Mouse (Mus musculus) forebrain, postnatal 0 days (tissue): ENCODE measurements around the gene Ccdc78. TPM values are rescaled to one million over a fixed set of nuclear protein-coding genes. Genes with fewer than 3 reads are reported as not detected.
A peak's percentile ranks its signal among the peaks of the same experiment; 100 is the strongest.

Experiments
- ATAC-seq: fragments of 200-750 bp; cut with Nextera tagmentation; 2 replicates; pipeline ENCODE4 v1.8.0; 2017; ENCODE audit warnings: mild to moderate bottlenecking, moderate library complexity
- DNase-seq: peaks from one replicate; pipeline ENCODE4 v3.0.0-alpha.2; 2015
- H3K27ac ChIP-seq: fragments of 300-500 bp; sonication (generic); 2 replicates; pipeline ENCODE4 v1.5.1; 2014; ENCODE audit warnings: low read depth, mild to moderate bottlenecking, antibody characterized with exemption, low read length, moderate library complexity, mixed read lengths
- H3K27me3 ChIP-seq: fragments of 300-500 bp; sonication (generic); 2 replicates; pipeline ENCODE4 v1.6.1; 2014; ENCODE audit warnings: mild to moderate bottlenecking, low read length, mixed read lengths; ENCODE audit not compliant: insufficient read depth
- H3K36me3 ChIP-seq: fragments of 300-500 bp; sonication (generic); 2 replicates; pipeline ENCODE4 v1.6.1; 2014; ENCODE audit warnings: mild to moderate bottlenecking, moderate library complexity; ENCODE audit not compliant: insufficient read depth
- H3K4me1 ChIP-seq: fragments of 300-500 bp; sonication (generic); 2 replicates; pipeline ENCODE4 v1.6.1; 2014; ENCODE audit warnings: antibody characterized with exemption; ENCODE audit not compliant: insufficient read depth
- H3K4me2 ChIP-seq: fragments of 300-500 bp; sonication (generic); 2 replicates; pipeline ENCODE4 v1.6.1; 2014; ENCODE audit warnings: low read depth, mild to moderate bottlenecking, moderate library complexity
- H3K4me3 ChIP-seq: fragments of 300-500 bp; sonication (generic); 2 replicates; pipeline ENCODE4 v1.5.1; 2014; ENCODE audit warnings: low read depth, low read length, mixed read lengths
- H3K9ac ChIP-seq: fragments of 300-500 bp; sonication (generic); 2 replicates; pipeline ENCODE4 v1.6.1; 2014; ENCODE audit warnings: mild to moderate bottlenecking
- H3K9me3 ChIP-seq: fragments of 300-500 bp; sonication (generic); 2 replicates; pipeline ENCODE4 v1.6.1; 2016; ENCODE audit warnings: low read length
- CTCF ChIP-seq: sonication (generic); IDR thresholded peaks from 2 replicates; pipeline ENCODE4 v1.5.1; 2016; ENCODE audit warnings: antibody characterized with exemption, control low read depth, low read depth
- WGBS: fragments of 180-500 bp; shearing (Covaris S2); extraction: QIAGEN DNeasy Blood & Tissue Kit; methylation state at CpG from one replicate; pipeline ENCODE4 v1.1.7; 2014; 5-methylcytosine and 5-hydroxymethylcytosine counted together
- polyA plus RNA-seq: library from polyadenylated mRNA; unstranded; fragments of >200 nt; fragmentation: Nextera tagmentation; extraction: Ambion mirVana; gene quantifications from 2 replicates; pipeline ENCODE4 v1.2.1, GENCODE M21; 2015
- total RNA-seq: library from RNA; depleted of rRNA; stranded (reverse); fragments of >200 nt; gene quantifications from 2 replicates; pipeline ENCODE4 v1.2.3, GENCODE M21; 2014

The Ccdc78 gene
- total and polyA plus RNA-seq, 2 experiments from 2014 or later: 0.36 TPM; not detected in 1

GRCm38 (mm10) chr17:25824362-25825142 is 38.2 kb downstream of the Ccdc78 start:
- DNase-seq (no peak), ATAC-seq (no peak)
- H3K4me2 ChIP-seq: peak overlapping the region; percentile 96
- H3K9ac ChIP-seq: no peak overlapping the region
- H3K27ac ChIP-seq: no peak overlapping the region
- TF ChIP-seq CTCF: no peak
- 73% methylated on average over 17 of the region's 17 CpGs for WGBS
- H3K4me1 ChIP-seq: peaks cover 18% of the 10 kb centered on the region
- H3K4me3 ChIP-seq: peak overlapping the region; percentile 52; the same call in 1 of the 2 replicates
- no peaks in the 10 kb centered on the region for H3K9me3 ChIP-seq
- H3K27me3 ChIP-seq: no peaks in the 10 kb centered on the region
- peaks cover 28% of the 10 kb centered on the region for H3K36me3 ChIP-seq

- H3K4me2 ChIP-seq: no peak overlapping the region
- no peak overlapping the region for H3K9ac ChIP-seq
- H3K9me3 ChIP-seq: no peaks in the 10 kb centered on the region
- ATAC-seq (no peak), DNase-seq (no peak)
- WGBS: 87% methylated on average over 6 of the region's 6 CpGs
- H3K36me3 ChIP-seq: peaks cover 27% of the 10 kb centered on the region
- H3K4me3 ChIP-seq: no peak overlapping the region
- H3K4me1 ChIP-seq: peaks cover 24% of the 10 kb centered on the region
- no peak overlapping the region for H3K27ac ChIP-seq
- no peaks in the 10 kb centered on the region for H3K27me3 ChIP-seq
- no peak for TF ChIP-seq CTCF
These were observed 38.9 kb downstream of the Ccdc78 start for GRCm38 (mm10) chr17:25825311-25825710.

- H3K4me3 ChIP-seq: no peak overlapping the region
- H3K36me3 ChIP-seq: peaks cover 33% of the 10 kb centered on the region
- ATAC-seq (no peak), DNase-seq (no peak)
- no peak for TF ChIP-seq CTCF
- H3K27ac ChIP-seq: no peak overlapping the region
- no peaks in the 10 kb centered on the region for H3K9me3 ChIP-seq
- no peaks in the 10 kb centered on the region for H3K27me3 ChIP-seq
- H3K4me2 ChIP-seq: no peak overlapping the region
- WGBS: 95% methylated on average over 27 of the region's 27 CpGs
- peaks cover 24% of the 10 kb centered on the region for H3K4me1 ChIP-seq
- no peak overlapping the region for H3K9ac ChIP-seq
These were observed 39.7 kb downstream of the Ccdc78 start for GRCm38 (mm10) chr17:25825984-25826570.

DNA sequence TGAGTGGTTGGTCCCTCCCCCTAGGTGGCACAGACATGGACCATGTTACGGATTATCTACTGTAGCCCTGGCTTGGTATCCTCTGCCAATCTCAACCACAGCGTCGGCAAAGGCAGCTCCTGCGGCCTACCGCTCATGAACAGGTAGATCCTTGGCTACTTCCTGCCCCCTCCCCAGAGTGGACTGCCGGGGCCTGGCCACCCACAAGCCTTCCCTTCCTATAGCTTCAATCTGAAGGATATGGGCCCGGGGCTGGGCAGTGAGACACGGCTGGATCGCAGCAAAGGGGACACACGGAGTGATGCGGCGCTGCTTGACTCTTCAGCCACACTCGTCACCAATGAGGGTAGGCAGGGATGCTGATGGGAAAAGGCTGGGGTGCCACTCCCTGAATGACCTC is 40.6 kb downstream of the Ccdc78 start:
- ATAC-seq (no peak), DNase-seq (no peak)
- Histone ChIP-seq H3K9me3 (no peaks in the 10 kb centered on the region), H3K4me1 (peaks cover 33% of the 10 kb centered on the region), H3K27me3 (no peaks in the 10 kb centered on the region), H3K4me3 (no peak overlapping the region), H3K9ac (no peak overlapping the region), H3K27ac (no peak overlapping the region), H3K4me2 (no peak overlapping the region), H3K36me3 (peaks cover 37% of the 10 kb centered on the region)
- 93% methylated on average over 13 of the region's 13 CpGs for WGBS
- no peak for TF ChIP-seq CTCF

DNA sequence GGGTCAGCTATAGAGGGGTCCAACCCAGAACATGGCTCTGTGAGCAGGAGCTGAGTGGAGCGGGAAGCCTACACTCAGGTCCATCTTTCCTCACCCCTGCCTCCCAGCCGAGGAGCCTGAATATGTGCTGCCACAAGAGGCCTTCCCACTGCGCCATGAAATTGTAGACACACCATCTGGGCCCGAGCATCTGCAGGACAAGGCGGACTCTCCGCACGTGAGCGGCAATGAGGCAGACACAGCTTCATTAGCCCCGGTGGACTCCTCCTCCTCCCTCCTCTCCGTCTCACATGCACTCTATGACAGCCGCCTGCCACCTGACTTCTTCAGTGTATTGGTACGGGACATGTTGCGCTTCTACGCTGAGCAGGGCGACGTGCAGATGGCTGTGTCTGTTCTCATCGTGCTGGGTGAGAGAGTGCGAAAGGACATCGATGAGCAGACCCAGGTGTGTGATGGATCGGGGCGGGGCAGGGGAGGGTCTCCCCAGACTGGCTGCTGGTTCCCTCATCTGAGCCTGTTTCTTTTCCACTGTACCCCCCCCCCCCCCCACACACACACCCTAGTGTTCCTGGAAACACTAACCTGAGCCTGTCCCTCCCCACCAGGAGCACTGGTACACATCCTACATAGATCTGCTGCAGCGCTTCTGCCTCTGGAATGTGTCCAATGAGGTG is 41.3 kb downstream of the Ccdc78 start:
- Histone ChIP-seq H3K9me3 (no peaks in the 10 kb centered on the region), H3K27ac (no peak overlapping the region), H3K9ac (no peak overlapping the region; the same call in 1 of the 2 replicates), H3K27me3 (no peaks in the 10 kb centered on the region), H3K4me1 (peaks cover 34% of the 10 kb centered on the region), H3K4me2 (no peak overlapping the region), H3K4me3 (no peak overlapping the region), H3K36me3 (peaks cover 37% of the 10 kb centered on the region)
- DNase-seq (no peak), ATAC-seq (no peak)
- 91% methylated on average over 22 of the region's 22 CpGs for WGBS
- TF ChIP-seq CTCF: no peak

DNA sequence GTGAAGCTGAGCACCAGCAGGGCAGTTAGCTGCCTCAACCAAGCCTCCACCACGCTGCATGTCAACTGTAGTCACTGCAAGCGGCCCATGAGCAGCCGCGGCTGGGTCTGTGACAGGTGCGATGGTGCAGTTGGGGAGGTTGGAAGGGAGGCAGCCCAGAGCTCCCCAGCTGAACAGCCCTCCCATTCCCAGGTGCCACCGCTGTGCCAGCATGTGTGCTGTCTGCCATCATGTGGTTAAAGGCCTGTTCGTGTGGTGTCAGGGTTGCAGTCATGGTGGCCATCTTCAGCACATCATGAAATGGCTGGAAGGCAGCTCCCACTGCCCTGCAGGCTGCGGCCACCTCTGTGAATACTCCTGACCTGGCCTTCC is 41.8 kb downstream of the Ccdc78 start:
- peak overlapping the region; percentile 80 for H3K9ac ChIP-seq
- DNase-seq (no peak), ATAC-seq (no peak)
- H3K36me3 ChIP-seq: peaks cover 37% of the 10 kb centered on the region
- 78% methylated on average over 8 of the region's 8 CpGs for WGBS
- no peaks in the 10 kb centered on the region for H3K27me3 ChIP-seq
- H3K4me3 ChIP-seq: peak overlapping the region; percentile 52
- H3K4me1 ChIP-seq: peaks cover 34% of the 10 kb centered on the region
- no peak for TF ChIP-seq CTCF
- no peaks in the 10 kb centered on the region for H3K9me3 ChIP-seq
- peak overlapping the region; percentile 95 for H3K27ac ChIP-seq
- H3K4me2 ChIP-seq: peak overlapping the region; percentile 58
